Mouse (Mus musculus) forelimb bud, embryonic 11.5 days (tissue): ENCODE results near the gene Hspa1b.

Experiments
- DNase-seq: peaks from one replicate; pipeline ENCODE4 v3.0.0-alpha.2; 2012; ENCODE audit warnings: low read depth, low spot score

The Hspa1b gene

DNA sequence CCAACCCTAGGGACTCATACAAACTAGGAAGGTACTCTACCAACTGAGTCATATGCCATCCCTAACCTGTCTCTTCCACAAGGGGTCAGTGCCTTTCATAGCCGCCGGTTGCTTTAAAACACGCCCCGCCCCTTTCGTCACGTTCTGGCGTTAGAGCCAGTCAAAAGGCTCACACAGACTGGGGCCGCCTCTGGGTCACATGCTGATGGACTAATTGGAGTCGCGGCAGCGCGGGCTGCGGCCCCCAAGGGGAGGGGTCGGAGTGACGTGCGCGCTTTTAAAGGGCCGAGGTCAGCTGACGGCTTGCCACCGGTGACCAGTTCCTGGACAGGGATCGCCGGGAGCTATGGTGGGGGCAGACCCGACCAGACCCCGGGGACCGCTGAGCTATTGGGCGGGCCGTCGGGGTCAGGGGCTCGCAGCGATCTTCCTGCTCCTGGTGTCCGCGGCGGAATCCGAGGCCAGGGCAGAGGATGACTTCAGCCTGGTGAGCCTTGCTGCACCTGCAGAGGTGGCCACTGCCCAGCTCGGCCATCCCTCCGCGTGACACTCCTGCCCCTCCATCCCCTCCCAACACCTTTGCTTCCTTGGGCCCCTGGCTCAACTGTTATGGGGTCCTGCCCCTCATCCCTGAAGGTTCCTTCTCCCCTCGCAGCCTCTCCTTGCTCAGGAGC is 27.8 kb downstream of the Hspa1b start, which contains the start of gene Neu1:
Neu1 (plus strand) TSS at position 193 of the 674 bp plus-strand sequence.
- DNase-seq: peak; percentile 95

GRCm38 (mm10) chr17:34928841-34929240 is 30.2 kb downstream of the Hspa1b start:
- no peak for DNase-seq

GRCm38 (mm10) chr17:34927306-34928019 is 31.6 kb downstream of the Hspa1b start:
- DNase-seq: no peak

GRCm38 (mm10) chr17:34924258-34924657 is 34.8 kb downstream of the Hspa1b start:
- DNase-seq: no peak

GRCm38 (mm10) chr17:34922939-34923338 is 36.1 kb downstream of the Hspa1b start:
- no peak for DNase-seq

DNA sequence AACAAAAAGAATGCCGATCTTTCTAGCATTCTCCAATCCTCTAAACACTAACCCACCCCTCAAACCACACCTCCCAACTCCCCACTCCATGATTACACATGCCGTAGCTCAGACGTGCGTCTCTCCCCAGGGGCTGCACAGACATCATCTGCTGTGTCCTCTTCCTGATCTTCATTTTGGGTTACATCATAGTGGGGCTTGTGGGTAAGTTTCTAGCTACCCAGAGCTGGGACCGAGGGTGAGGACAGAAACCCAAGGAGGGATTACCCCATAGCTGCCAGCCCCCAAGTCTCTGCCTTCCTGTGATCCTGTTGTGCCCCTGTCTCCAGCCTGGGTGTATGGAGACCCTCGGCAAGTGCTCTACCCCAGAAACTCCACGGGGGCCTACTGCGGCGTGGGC is 41.9 kb downstream of the Hspa1b start:
- no peak for DNase-seq

DNA sequence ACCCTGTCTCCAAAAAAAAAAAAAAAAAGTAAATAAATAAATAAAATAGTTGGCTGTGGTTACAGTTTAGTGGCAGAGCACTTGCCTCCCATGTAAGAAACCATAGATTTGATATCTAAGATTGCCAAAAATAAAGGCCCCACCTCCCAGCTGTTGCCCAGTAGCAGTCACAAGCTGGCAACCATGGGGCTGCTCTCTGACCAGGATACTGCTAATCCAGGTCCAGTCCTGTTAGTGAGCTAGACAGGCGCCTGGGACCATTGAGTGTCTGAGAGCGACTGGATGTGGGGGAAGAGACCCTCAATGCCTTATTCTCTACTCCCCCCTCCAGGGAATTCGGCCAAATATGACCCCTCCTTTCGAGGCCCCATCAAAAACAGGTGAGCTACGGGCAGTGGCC is 42.7 kb downstream of the Hspa1b start:
- no peak for DNase-seq

- no peak for DNase-seq
Observed at GRCm38 (mm10) chr17:34915410-34915831, 43.6 kb downstream of the Hspa1b start.

DNA sequence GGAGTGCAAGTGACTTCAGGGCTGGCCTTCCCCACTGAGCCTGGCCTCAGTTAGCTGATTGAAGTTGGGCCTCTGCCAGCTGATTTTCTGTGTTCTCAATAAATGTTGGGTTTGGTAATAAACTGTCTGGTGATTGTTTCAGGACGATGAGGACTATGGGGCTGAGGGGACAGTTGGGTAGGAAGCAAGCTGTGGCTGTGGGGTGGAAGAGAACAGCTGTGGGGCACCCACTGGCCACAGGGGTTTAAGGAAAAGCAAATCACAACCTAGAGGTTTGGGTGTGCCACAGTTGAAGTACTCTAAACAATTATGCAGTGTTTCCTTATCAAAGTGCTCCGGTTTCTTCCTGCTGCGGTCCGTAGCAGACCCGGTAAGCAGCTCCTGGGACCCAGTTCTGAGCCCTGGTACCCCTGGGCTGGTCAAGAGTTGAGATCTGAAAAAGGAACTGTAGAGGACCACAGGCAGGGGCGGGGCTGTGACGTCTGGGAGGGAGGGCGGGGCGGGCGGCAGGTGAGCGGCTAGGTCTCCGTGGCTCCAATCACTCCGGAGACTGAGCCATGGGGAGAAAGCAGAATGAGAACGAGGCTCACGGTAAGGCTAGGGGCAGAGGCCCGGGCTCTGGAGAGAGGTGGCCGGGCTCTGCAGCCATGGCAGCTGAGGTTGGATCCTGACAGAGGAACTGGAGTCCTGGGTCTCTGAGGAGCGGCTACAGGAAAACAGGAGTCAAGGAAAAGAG is 44.9 kb downstream of the Hspa1b start, which contains the start of gene Slc44a4:
Slc44a4 (plus strand) TSS at position 537 of the 736 bp plus-strand sequence.
- DNase-seq: no peak

DNA sequence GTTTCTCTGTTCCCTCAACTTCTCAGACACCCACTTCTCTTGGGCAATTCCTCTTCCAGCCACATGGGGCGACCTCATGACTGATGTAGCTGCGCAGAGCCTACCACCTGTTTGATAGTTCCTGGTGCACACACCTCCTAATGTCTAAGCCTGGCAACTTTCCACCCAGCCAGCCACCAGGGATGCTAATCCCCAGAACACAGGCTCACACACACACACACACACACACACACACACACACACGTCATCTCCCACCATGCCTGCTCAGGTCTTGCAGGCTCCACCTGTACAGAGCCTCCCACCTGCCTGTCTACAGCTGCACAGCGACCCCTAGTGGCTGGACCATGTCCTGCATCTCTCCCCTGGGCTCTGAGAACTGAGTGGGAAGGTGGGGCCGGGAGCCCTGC is 47.1 kb downstream of the Hspa1b start:
- DNase-seq: peak; percentile 76

DNA sequence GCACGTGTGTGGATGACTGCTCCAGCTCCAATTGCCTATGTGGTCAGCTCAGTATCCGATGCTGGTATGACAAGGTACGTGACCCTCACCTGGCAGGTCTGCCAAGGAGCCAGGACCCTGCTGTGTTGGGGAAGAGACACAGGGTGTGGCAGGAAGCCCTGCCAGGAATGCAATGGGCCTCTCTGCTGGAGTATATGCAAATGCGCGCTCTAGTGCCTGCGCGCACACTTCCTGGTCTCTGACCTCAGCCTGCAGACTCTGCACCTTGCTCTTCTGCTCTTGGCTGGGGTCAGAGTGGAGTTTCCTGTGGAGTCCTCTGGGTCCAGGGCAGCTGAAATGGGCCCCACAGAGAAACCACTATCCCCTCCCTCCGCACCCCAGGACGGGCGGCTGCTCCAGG is 48.1 kb downstream of the Hspa1b start:
- DNase-seq: no peak
